Mouse (Mus musculus): ENCODE measurements around the gene Lrrn4cl. TPM values are rescaled to one million over a fixed set of nuclear protein-coding genes. Genes with fewer than 3 reads are reported as not detected.
"Not testable (repeated sequence)": the region's sequence is repeated elsewhere in the genome, so short reads cannot be mapped to it uniquely, and the experiment has no call there.

The Lrrn4cl gene
- 0.16 and 0.55 TPM in 2 replicates for total RNA-seq (2015)
- 0.12 TPM in 1 of 2 replicates, not detected in the other for total RNA-seq (2017)

DNA sequence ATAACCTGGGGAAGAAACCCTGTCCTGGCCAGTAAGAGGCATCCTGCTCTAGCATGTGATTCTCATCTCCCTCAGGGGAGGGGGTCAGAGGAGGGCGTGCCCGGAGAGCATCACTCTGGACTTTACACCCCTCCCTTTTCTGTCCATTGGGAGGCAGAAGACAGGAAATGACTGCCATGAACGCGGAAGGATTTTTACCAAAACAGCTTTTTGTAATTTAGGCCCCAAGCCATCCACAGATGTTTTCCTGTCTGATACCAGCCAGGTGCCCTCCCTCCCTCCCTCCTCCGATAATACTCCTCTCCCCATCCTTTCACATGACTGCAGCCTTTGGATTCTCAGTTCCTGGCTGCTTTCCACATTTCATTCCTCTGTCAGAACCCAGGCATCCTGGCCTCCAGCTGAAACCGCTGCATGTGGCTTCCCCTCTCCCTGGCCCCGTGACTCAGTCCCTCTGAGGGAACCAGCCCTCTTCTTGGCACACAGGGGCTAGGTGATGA lies at the start of gene Lrrn4cl:
TSS of gene Lrrn4cl (plus strand) at position 367 of the 500 bp plus-strand sequence.
- no peak for ATAC-seq (ENCODE audit: poor library complexity, severe bottlenecking)

DNA sequence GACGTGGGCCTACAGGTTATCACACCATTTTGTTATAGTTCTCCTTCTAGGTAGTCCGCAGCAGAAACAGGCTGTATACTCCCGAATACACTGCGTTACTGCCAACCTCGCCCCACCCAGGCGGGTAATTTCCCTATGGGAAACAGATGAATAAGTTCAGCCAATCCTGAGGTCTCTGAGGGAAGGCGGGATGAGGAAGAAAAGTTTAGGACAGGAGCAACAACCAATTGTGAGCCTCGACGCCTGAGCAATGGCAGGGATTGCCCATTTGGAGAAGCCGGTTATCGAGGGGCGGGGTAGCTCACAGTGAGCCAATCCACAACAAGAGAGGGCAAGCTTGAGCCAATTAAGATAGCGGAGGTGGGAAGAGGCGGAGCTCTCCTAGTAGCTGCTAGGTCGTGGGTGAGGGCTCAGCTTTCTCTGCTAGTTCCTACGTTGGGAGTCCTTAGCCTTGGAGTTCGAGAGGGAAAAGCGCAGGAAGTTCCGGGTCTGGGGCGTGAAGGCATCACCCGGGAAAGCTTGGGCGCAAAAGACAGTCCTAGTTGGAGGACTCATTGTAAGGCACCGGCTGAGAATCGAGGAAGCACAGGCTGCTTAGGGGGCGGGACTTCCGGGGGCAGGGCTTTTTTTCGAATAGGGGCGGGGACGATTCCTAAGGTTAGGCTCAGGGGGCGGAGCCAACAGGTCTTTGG lies 48.3 kb upstream of the Lrrn4cl start, which contains the start of gene Zbtb3:
TSS of gene Zbtb3 (plus strand) at position 426 of the 692 bp plus-strand sequence.
- ATAC-seq (ENCODE audit: poor library complexity, severe bottlenecking), result peak; percentile 90

- ATAC-seq (ENCODE audit: poor library complexity, severe bottlenecking), result no peak
Observed at GRCm38 (mm10) chr19:8803204-8803780, 47.3 kb upstream of the Lrrn4cl start.

- ATAC-seq (ENCODE audit: poor library complexity, severe bottlenecking), result no peak
Observed at GRCm38 (mm10) chr19:8803879-8804660, 46.5 kb upstream of the Lrrn4cl start.

DNA sequence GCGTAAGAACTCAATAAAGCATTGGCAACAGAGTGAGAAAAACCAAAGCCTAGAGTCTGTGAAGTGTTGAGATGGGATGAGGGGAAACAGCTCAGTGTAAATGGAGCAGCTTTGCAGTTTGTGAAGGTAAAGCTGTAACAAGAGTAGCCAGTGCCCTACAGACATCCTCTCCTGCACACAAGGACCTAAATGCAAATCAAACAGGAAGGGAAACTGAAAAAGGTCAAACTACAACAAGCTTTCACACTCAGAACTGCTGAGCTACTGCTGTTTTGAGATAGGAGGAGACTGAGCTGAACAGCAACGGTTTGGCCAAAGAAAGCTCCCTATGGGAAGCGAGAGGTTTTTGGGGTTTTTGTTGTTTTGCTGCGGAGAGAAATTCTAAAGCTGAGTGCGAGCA lies 43.8 kb upstream of the Lrrn4cl start:
- no peak for ATAC-seq (ENCODE audit: poor library complexity, severe bottlenecking)

GRCm38 (mm10) chr19:8815812-8816211 lies 34.8 kb upstream of the Lrrn4cl start:
- no peak for ATAC-seq (ENCODE audit: poor library complexity, severe bottlenecking)

DNA sequence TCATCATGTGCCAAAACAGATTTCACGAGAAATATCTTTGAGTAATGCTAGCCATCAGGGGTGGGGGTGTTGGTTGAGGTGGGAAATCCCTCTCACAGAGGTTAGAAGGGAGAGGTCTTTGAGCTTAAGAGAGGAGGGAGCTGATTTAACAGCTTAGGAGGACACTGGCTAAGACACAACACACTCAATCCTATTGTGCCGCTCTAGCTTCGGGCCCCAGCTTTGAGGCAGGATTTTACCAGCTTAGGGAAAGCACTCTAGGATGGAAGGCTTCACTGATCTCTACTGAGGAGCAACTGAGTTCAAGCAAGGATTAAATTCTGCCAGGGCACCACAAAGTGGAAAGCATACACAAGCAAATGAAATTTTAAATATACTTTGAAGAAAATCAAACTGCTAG lies 33.6 kb upstream of the Lrrn4cl start:
- ATAC-seq (ENCODE audit: poor library complexity, severe bottlenecking), result no peak

DNA sequence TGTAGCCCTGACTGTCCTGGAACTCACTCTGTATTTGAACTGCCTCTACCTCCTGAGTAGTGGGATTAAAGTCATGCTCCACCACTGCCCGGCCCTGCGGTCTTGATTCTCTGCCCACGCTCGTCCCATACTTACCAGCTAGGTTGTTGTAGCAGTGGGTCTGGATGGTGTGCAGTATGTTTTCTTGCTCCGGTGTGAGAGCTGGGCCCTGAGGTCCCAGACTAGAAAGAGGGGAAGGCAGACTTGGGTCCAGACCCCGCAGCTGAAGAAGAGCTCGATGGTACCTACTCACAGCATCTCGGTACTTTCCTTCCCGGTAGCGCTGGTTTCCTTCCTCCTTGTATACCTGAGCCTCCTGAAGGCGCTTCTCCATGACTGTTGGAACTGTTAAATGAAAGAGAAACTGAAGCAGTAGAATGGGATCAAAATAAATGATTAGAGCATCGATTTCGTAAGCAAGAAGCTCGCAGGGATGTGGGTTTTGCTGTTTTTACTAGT lies 32.2 kb upstream of the Lrrn4cl start:
- ATAC-seq (ENCODE audit: poor library complexity, severe bottlenecking), result no peak

GRCm38 (mm10) chr19:8818801-8819595 lies 31.6 kb upstream of the Lrrn4cl start, which contains the start of gene Ttc9c:
TSS of gene Ttc9c (minus strand) at chr19:8819333.
- ATAC-seq (ENCODE audit: poor library complexity, severe bottlenecking), result peak; percentile 74

DNA sequence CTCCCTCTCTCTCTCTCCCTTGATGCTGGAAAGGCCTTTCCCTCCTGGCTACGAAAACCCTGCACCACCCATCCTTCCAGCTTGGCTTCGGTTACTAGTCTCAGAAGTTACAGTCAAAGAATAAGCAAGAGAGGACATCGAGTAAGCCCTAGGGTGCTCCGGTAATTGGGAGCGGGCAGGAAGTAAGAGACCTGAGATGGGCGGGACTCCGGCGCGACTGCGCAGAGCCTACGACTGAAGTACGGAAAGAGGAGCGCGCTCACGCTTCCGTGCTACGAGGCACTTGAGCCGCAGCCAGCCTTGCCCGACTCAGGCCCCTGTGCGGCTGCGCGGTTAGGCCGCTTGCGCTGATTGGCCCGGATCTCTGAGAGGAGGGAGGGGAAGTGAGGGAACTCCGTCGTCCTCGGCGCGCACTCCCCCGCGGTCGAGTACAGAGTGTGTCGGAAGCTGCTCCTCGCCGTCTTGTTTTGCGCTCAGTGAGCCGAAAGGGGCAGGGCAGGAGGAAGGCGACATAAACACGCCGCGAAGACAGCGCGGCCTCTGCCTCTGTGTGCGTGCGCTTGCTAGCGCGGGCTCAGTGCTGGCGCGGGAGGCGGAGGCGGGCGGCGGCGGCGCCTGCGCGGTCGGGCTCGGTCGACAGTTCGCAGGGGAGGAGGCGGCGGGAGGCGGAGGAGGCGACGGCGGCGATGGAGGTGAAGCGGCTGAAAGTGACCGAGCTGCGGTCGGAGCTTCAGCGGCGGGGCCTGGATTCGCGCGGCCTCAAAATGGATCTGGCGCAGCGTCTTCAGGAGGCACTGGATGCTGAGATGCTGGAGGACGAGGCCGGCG lies 30.8 kb upstream of the Lrrn4cl start, which contains the start of gene Hnrnpul2:
TSS of gene Hnrnpul2 (plus strand) at position 415 of the 828 bp plus-strand sequence.
- peak; percentile 84 for ATAC-seq (ENCODE audit: poor library complexity, severe bottlenecking)

DNA sequence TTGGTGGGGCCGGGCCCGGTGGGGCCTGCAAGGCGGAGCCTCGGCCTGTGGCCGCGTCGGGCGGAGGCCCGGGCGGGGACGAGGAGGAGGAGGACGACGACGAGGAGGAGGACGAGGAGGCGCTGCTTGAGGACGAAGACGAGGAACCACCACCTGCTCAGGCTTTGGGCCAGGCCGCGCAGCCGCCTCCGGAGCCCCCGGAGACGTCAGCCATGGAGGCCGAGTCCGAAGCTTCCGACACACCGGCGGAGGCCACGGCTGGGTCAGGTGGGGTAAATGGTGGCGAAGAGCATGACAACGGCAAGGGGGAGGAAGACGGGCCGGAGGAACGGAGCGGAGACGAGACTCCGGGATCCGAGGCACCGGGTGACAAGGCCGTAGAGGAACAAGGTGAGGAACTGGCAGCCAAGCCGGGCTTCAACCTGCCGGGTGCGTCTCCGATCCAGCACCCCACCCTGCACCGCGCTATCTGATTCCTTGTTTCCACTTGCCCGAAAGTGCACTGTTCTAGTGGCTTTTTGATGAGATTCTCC lies 30.1 kb upstream of the Lrrn4cl start:
- peak; percentile 5 for ATAC-seq (ENCODE audit: poor library complexity, severe bottlenecking)

GRCm38 (mm10) chr19:8821146-8821545 lies 29.4 kb upstream of the Lrrn4cl start:
- no peak for ATAC-seq (ENCODE audit: poor library complexity, severe bottlenecking)

DNA sequence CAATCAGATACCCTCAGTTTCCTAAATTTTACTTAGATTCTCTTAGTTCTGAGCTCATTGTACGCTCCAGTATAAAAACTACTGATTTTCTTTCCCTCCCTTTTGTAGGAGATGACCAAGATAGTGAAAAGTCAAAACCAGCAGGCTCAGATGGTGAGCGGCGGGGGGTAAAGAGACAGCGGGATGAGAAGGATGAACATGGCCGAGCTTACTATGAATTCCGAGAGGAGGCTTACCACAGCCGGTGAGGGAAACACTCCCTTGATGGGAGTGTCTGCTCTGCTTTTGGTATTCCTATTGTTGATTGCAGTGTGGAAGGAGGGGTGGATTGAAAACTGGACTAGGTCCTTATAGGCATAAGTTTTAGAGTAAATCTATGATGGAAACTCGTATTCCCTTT lies 27.9 kb upstream of the Lrrn4cl start:
- ATAC-seq (ENCODE audit: poor library complexity, severe bottlenecking), result no peak

- ATAC-seq (ENCODE audit: poor library complexity, severe bottlenecking), result peak; percentile 98
Observed at GRCm38 (mm10) chr19:8829660-8830059, 20.9 kb upstream of the Lrrn4cl start, which contains the start of gene AC129217.1. TSS of gene AC129217.1 (plus strand) at chr19:8829773.

DNA sequence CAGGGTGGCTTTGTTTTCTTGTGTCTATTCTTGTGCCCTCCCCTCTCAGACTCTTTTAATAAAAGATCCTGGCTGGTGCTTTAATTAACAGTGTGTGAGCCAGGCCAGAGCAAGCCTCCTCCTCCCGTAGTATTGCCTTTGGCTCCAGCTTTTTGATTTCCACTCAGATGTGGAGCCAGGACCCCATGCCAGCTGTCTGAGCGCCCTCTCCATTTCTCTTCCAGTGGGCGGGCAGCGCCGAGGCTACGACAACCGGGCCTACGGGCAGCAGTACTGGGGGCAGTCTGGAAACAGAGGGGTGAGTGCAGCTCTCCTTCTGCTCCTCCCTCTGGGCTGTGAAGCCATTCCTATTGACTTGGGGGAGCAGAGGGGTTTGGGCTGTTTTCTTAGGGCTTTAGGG lies 19.9 kb upstream of the Lrrn4cl start:
- ATAC-seq (ENCODE audit: poor library complexity, severe bottlenecking), result no peak

GRCm38 (mm10) chr19:8831262-8831661 lies 19.3 kb upstream of the Lrrn4cl start:
- no peak for ATAC-seq (ENCODE audit: poor library complexity, severe bottlenecking)

GRCm38 (mm10) chr19:8832971-8833370 lies 17.6 kb upstream of the Lrrn4cl start:
- ATAC-seq (ENCODE audit: poor library complexity, severe bottlenecking), result no peak

- not testable (repeated sequence) for ATAC-seq (ENCODE audit: poor library complexity, severe bottlenecking)
Observed at GRCm38 (mm10) chr19:8836327-8836726, 14.2 kb upstream of the Lrrn4cl start.

GRCm38 (mm10) chr19:8837251-8837791 lies 13.2 kb upstream of the Lrrn4cl start, which contains the start of gene Bscl2:
TSS of gene Bscl2 (plus strand) at chr19:8837467.
- peak; percentile 79 for ATAC-seq (ENCODE audit: poor library complexity, severe bottlenecking)
